Mouse (Mus musculus) forebrain, embryonic 11.5 days (tissue): ENCODE measurements around the gene Nid1. TPM values are rescaled to one million over a fixed set of nuclear protein-coding genes. Genes with fewer than 3 reads are reported as not detected.
"Not testable (repeated sequence)": the region's sequence is repeated elsewhere in the genome, so short reads cannot be mapped to it uniquely, and the experiment has no call there.

Source experiments
- ATAC-seq: fragments of 200-750 bp; cut with Nextera tagmentation; replicated peaks from 2 replicates; pipeline ENCODE4 v1.8.0; 2017; ENCODE audit warnings: moderate TSS enrichment; ENCODE audit not compliant: low FRiP score
- DNase-seq: peaks from one replicate; pipeline ENCODE4 v3.0.0-alpha.2; 2017; ENCODE audit warnings: low spot score
- H3K27ac ChIP-seq: fragments of 300-500 bp; sonication (generic); 2 replicates; pipeline ENCODE4 v1.5.1; 2014; ENCODE audit warnings: low read depth, low read length
- H3K27me3 ChIP-seq: fragments of 300-500 bp; sonication (generic); 2 replicates; pipeline ENCODE4 v1.6.1; 2014; ENCODE audit warnings: mild to moderate bottlenecking, low read length, mixed read lengths; ENCODE audit not compliant: control insufficient read depth, insufficient read depth
- H3K36me3 ChIP-seq: fragments of 300-500 bp; sonication (generic); 2 replicates; pipeline ENCODE4 v1.6.1; 2014; ENCODE audit warnings: mild to moderate bottlenecking, low read length, moderate library complexity, mixed read lengths; ENCODE audit not compliant: control insufficient read depth, insufficient read depth
- H3K4me1 ChIP-seq: fragments of 300-500 bp; sonication (generic); replicated peaks from 2 replicates; pipeline ENCODE4 v1.6.1; 2014; ENCODE audit warnings: low read length, mixed read lengths; ENCODE audit not compliant: control insufficient read depth, insufficient read depth
- H3K4me2 ChIP-seq: fragments of 300-500 bp; sonication (generic); 2 replicates; pipeline ENCODE4 v1.6.1; 2014; ENCODE audit warnings: low read depth, mild to moderate bottlenecking, low read length, moderate library complexity, mixed read lengths; ENCODE audit not compliant: severe bottlenecking
- H3K4me3 ChIP-seq: fragments of 300-500 bp; sonication (generic); 2 replicates; pipeline ENCODE4 v1.5.1; 2014; ENCODE audit warnings: low read depth, low read length
- H3K9ac ChIP-seq: fragments of 300-500 bp; sonication (generic); 2 replicates; pipeline ENCODE4 v1.6.1; 2014; ENCODE audit warnings: low read length
- H3K9me3 ChIP-seq: fragments of 300-500 bp; sonication (generic); 2 replicates; pipeline ENCODE4 v1.6.1; 2016; ENCODE audit warnings: low read length, mixed read lengths; ENCODE audit not compliant: control insufficient read depth
- WGBS: fragments of 180-500 bp; shearing (Covaris S2); extraction: QIAGEN DNeasy Blood & Tissue Kit; methylation state at CpG from one replicate; pipeline ENCODE4 v1.1.7; 2014; 5-methylcytosine and 5-hydroxymethylcytosine counted together
- polyA plus RNA-seq: library from polyadenylated mRNA; unstranded; fragments of >200 nt; fragmentation: Nextera tagmentation; extraction: Ambion mirVana; gene quantifications from 2 replicates; pipeline ENCODE4 v1.2.1, GENCODE M21; 2014

Nid1 gene
- polyA plus RNA-seq, 1 experiment from 2014 or later = 44.3 TPM

DNA sequence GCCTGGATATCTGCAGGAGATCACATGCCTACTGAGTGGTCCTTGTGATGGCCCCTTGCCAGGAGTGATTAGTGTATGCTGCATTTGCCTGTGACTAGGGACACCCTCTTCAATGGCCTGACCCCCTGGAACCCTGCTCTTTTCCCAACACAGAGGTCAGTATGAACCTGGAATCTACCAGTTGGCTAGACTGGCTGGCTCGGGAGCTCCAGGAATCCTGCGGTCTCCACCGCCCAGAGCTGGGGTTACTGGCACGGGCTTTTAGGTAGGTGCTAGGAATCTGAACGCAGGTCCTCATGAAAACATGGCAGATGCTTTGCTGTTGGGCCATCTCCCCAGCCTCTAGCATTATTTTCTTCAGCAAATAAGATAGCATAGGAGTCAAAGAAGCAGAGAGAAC, 8.2 kb downstream of the Nid1 start:
- 91% methylated on average over 5 of the region's 5 CpGs for WGBS

GRCm38 (mm10) chr13:13446711-13447443, 9.5 kb downstream of the Nid1 start:
- 60% methylated on average over 4 of the region's 4 CpGs for WGBS
- H3K27me3 ChIP-seq, H3K9ac ChIP-seq, H3K4me3 ChIP-seq, H3K4me2 ChIP-seq, H3K4me1 ChIP-seq, H3K27ac ChIP-seq, DNase-seq, H3K9me3 ChIP-seq, H3K36me3 ChIP-seq, ATAC-seq: not testable (repeated sequence)

More for the DNA sequence above, 8.2 kb downstream of the Nid1 start:
- ATAC-seq, H3K27ac ChIP-seq, H3K9me3 ChIP-seq, H3K4me3 ChIP-seq, H3K4me1 ChIP-seq, H3K9ac ChIP-seq, H3K4me2 ChIP-seq, DNase-seq, H3K36me3 ChIP-seq, H3K27me3 ChIP-seq: not testable (repeated sequence)

DNA sequence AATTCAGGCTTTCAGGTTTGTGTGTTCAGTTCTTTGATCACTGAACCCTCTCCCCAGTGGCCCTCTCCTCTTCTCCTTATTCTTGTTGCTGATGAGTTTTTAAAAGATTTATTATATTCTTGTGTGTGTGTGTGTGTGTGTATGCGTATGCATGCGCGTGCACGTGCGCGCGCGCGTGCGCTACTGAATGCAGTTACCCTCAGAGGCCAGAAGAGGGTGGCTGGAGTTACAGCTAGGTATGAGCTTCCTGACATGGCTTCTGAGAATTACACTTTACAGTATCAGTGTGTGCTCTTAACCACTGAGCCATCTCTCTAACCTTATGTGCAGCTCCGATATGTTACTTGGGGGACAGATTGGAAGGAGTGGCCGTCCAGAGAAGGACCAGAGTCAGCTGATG, 12.6 kb downstream of the Nid1 start:
- WGBS = 75% methylated on average over 12 of the region's 12 CpGs
- not testable (repeated sequence) for H3K27me3 ChIP-seq, H3K9ac ChIP-seq, H3K36me3 ChIP-seq, ATAC-seq, H3K4me2 ChIP-seq, H3K4me1 ChIP-seq, H3K27ac ChIP-seq, DNase-seq, H3K9me3 ChIP-seq, H3K4me3 ChIP-seq

- WGBS = 48% methylated on average over 1 of the region's 1 CpGs
- not testable (repeated sequence) for H3K9ac ChIP-seq, DNase-seq, H3K36me3 ChIP-seq, ATAC-seq, H3K9me3 ChIP-seq, H3K4me2 ChIP-seq, H3K4me3 ChIP-seq, H3K27ac ChIP-seq, H3K27me3 ChIP-seq, H3K4me1 ChIP-seq
Observed at GRCm38 (mm10) chr13:13450931-13451330, 13.6 kb downstream of the Nid1 start.

DNA sequence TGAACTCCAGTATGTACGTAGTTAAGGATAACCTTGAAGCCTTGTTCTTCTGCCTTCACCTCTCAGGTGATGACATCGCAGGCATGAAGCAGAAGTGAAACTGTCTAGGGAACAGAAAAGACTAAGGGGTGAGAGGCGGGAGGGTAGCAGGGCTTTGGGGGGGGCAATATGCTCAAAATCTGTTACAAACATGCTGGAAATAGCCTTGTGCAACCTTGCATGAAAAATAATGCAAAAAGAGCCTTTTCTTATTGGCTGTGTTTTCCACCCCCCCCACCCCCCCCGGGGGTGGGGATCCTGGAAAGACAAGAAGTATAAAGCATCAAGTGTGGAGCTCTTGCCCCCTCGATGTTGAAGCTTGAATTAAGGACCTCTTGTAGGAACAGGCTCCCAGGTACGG, 16.0 kb downstream of the Nid1 start:
- not testable (repeated sequence) for H3K4me1 ChIP-seq, H3K27me3 ChIP-seq, H3K9ac ChIP-seq, H3K36me3 ChIP-seq, ATAC-seq, H3K4me3 ChIP-seq, DNase-seq, H3K4me2 ChIP-seq, H3K9me3 ChIP-seq, H3K27ac ChIP-seq
- 87% methylated on average over 6 of the region's 6 CpGs for WGBS

DNA sequence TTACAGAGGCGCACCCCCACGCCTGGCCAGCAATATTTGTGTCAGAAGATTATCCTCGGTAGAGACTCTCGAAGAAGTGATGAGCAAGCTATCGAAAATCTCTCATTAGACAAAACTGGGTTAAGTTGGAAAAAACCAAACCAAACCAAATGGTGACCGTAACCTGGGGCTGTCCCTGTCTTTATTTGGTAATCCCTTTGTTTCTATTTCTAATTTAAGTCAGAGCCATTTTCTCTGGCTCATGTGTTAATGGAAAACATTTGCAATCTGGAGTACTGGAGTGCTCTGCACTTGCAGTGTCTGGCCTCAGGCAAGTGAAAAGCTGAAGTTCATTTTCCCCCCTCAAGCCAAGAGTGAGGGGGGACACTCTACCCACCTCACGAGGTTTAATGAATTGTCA, 16.9 kb downstream of the Nid1 start:
- H3K36me3 ChIP-seq, H3K27me3 ChIP-seq, H3K9me3 ChIP-seq, H3K9ac ChIP-seq, H3K4me2 ChIP-seq, H3K4me1 ChIP-seq, H3K4me3 ChIP-seq, DNase-seq, H3K27ac ChIP-seq, ATAC-seq: not testable (repeated sequence)
- WGBS = 81% methylated on average over 7 of the region's 7 CpGs

GRCm38 (mm10) chr13:13455632-13456492, 18.5 kb downstream of the Nid1 start:
- not testable (repeated sequence) for H3K4me3 ChIP-seq, H3K9me3 ChIP-seq, H3K27ac ChIP-seq, H3K9ac ChIP-seq, ATAC-seq, DNase-seq, H3K36me3 ChIP-seq, H3K4me1 ChIP-seq, H3K27me3 ChIP-seq, H3K4me2 ChIP-seq
- 51% methylated on average over 8 of the region's 9 CpGs for WGBS

DNA sequence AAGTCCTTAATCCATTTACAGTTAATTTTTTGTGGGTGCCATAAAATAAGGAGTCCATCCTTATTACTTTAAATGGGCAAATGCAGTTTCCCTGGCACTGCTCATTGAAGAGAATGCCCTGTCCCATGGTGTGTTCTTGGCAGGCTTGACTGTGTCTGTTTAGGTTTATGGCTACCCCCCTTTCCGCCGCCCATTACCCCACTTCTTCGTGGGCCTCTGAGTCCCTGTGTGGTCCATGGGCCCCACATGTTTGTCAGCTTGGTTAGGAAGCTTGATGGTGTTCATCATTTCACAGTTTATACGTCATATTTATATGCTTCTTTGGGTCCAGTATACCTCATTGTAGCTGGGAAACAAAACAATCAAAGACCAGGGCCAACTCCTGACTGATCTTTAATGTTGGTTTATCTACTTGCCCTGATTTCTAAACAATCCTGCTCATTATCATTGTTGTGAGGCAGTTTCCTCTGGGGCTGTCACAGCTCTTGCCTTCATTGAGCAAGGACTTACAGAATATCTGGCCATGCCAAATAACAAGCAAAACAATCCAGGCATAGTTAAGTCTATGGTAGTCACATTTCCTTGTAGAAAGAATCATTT, 20.9 kb downstream of the Nid1 start:
- DNase-seq (no peak), ATAC-seq (no peak)
- H3K9ac ChIP-seq = no peak overlapping the region
- WGBS = 76% methylated on average over 4 of the region's 4 CpGs
- H3K4me3 ChIP-seq = no peak overlapping the region
- no peaks in the 10 kb centered on the region for H3K36me3 ChIP-seq
- no peak overlapping the region for H3K4me2 ChIP-seq
- H3K4me1 ChIP-seq = no peaks in the 10 kb centered on the region
- H3K27ac ChIP-seq = no peak overlapping the region
- no peaks in the 10 kb centered on the region for H3K27me3 ChIP-seq
- no peaks in the 10 kb centered on the region for H3K9me3 ChIP-seq
